Mouse (Mus musculus) gastrocnemius, adult 8-10 months (tissue): ENCODE results near the gene Pigo. TPM values are rescaled to one million over a fixed set of nuclear protein-coding genes. Genes with fewer than 3 reads are reported as not detected.
A peak's percentile ranks its signal among the peaks of the same experiment; 100 is the strongest.

Experiments used
- DNase-seq, 2 experiments: peaks; one replicate each; pipeline ENCODE4 v3.0.0; 2022; ENCODE audit warnings: low spot score in 2 of 2
- total RNA-seq, 4 experiments: library from RNA; stranded (reverse); gene quantifications; 2 replicates each; pipeline ENCODE4 v1.2.4; 2022

The Pigo gene
- total RNA-seq, 4 experiments from 2014 or later, result 4.8 to 8.1 (median 5.9) TPM

DNA sequence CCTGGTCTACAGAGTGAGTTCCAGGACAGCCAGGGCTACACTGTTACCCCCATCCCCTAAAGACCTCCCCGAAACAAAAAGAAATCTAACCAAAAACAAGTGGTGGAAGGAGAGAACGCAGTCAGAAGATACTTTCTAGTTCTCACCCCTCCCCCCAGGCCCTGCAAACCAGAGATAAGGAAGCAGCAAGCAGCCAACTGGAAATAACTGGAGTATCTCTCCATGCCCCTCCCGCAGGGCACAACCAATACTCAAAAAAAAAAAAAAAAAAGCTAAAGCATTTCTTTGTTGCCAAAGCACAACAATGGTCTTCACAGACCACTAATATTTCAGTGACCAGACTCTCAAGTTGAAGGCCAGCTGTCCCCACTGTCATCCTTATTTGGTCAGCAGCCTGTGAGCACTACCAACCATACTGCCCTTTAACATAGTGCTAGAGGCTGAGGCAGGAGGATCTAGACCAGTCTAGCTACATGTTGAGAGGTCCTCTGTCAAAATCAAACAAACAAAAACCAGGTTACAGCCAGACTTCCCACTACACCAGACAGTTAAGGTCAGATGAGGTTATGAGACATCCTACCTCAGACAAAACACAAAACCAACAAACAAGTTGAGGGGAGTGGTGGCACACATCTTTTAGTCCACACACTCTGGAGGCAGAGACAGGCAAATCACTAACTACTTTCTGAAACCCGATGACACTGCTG, 12.4 kb upstream of the Pigo start:
- DNase-seq, result no peak

GRCm38 (mm10) chr4:43036356-43036755, 10.7 kb upstream of the Pigo start:
- DNase-seq, result no peak

- DNase-seq, result no peak
Observed at GRCm38 (mm10) chr4:43035851-43036250, 10.2 kb upstream of the Pigo start.

DNA sequence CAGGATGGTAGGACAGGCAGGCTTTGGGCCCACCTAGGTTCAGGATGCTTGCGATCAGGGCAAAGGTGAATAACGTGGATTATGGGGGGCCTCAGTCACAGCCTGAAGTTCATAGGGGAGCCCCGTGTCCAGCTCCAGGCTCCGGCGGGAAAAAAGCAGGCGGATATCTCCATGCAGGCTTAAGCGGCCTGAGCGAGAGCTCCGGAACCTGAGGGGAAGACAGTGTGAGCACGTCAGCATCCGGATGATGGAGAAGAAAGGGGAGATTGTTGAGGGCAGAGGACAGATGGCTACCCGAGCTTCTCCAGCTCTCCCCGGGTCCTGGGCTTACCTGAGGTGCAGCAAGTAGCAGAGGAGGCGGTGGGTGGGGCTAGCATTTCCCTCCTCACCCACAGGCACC, 7.9 kb upstream of the Pigo start:
- no peak for DNase-seq

DNA sequence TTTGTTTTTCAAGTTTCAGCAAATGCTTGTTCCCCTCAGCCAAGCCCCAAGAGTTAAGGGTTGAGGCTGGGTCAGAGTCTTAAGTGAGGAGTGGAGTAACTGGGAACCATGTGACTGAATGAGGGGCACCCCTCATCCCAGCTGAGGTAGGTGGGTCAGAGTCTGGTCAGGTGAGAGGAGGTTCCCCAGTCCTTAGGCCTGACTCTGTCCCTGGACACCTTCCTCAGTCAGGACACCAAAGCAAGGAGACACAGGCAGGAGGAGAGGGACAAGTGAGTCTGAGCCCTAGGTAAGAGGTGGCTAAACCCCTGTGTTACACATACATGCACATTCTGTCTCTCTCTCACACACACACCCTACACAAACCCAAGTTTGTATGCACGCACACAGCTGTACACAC, 6.9 kb upstream of the Pigo start:
- DNase-seq, result no peak

GRCm38 (mm10) chr4:43031237-43031995, 5.8 kb upstream of the Pigo start, which contains the start of gene Stoml2:
Gene Stoml2, minus strand, starts transcription at chr4:43031710.
- peak; percentile 88 to 91 for DNase-seq

GRCm38 (mm10) chr4:43030780-43031230, 5.2 kb upstream of the Pigo start:
- peak in 1 of 2 experiments; percentile 30 for DNase-seq

- DNase-seq, result no peak
Observed at GRCm38 (mm10) chr4:43030352-43030751, 4.7 kb upstream of the Pigo start.

GRCm38 (mm10) chr4:43029749-43030148, 4.1 kb upstream of the Pigo start:
- DNase-seq, result no peak

GRCm38 (mm10) chr4:43029121-43029520, 3.5 kb upstream of the Pigo start:
- no peak for DNase-seq

DNA sequence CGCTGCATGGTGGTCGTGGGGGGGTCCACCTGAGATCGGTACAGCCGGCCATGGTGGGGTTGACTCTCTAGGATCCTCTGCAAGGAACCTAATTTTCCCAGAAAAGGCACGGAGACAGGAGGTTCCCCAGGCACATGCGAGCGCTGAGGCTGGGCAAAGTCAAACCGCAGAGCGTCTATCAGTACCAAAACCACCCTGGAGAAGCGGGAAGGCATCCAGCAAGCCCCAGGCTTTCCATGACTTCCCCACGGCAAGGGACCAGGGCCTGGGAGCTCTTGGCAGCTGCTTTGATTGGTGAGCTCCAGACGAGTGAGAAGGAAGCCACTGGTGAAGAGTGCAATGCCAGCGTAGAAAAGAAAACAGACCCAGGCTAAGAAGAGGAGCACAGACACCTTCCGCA, 946 bp downstream of the Pigo start:
- DNase-seq, result no peak

DNA sequence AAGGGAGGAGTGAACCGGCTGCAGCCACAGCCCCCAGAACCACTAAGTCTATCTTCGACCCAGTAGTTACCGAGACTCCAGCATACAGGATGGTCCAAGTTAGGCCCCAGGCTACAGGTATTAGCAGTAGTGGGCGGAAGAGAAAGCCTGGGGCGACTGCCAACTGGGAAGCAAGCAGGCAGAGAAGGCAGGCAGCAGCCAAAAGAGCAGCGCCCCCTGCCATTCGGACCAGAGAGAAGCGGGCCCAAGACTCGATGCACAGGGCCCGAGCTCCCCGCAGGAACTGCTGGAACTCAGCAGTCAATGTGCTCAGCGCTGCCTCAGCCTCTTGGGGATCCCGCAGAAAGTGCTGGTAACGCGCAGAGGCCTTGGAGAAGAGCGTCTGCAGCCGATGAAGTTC, 4.3 kb downstream of the Pigo start:
- DNase-seq, result no peak

DNA sequence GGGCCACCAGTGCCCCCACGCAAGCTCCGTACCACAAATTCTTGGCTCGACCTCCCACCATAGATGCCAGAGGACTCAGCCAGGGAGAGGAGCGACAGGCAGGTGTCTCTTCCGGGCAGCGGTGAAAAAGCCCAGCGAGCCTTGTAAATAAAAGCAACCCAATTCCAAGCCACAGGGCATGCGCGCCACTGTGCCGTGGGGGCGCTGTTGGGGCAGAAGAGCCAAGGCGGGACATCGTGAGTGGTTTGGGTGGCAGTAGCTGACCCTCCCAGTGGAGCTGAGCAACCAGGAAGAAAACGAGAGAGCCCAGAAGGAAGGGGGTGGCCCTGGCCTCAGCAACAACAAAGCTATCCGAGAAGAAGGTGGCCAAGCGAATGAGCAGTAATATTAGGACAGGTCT, 4.7 kb downstream of the Pigo start:
- DNase-seq, result no peak

DNA sequence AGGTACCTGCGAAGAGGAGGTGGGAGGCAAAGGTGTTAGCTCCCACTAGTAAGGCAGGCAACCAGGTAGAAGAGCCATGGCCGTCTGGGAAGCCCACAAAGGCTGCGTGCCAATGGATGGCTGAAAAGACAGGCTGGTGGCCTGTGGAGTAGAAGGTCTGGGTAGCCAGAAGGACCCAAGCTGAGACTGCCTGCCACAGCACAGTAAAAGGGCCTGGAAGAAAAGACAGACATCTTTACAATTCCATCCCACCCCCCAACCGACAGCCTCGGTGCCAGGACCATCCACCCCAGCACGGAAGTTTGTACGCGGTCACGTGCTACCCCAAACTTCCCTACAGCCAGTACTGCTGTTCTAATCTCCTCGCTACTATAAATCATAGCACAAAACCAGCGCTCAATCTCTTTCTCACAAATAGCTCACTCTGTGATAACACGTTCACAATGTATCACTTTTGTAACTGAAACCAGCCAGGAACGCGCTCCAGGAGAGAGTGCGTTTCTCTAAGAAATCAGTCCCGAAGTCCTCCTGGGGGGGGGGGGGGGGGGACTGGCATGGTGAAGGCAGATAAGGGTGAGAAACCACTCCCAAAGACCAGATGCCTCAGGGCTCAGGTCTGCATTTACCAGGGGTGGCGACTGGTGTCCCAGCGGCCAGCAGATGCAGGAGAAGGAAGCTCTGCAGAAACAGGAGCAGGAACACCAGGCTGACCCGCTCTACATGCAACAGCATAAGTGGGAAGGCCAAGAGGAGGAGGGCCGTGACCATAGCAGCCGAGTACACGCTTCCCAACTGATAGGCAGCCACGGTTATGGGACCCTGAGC, 5.8 kb downstream of the Pigo start:
- DNase-seq, result no peak

- no peak for DNase-seq
Observed at GRCm38 (mm10) chr4:43019176-43019575, 6.4 kb downstream of the Pigo start.

DNA sequence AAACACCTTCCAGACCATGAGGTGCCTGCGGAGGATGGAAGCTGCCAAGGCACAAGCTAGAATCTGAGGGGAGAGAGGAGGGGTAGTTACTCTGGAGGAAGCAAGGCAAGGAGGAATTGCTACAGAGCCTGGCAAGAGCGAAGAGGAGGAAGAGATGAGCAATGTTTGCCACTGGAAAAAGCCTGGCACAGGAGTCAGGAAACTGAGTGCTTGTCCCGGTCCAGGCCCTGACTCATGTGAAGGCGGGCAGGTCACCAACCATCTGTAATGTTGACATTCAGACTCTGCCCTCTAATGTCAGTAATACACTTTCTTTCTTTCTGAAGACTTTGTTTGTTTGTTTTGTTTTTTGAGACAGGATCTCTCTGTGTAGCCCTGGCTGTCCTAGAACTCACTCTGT, 7.5 kb downstream of the Pigo start:
- no peak for DNase-seq

DNA sequence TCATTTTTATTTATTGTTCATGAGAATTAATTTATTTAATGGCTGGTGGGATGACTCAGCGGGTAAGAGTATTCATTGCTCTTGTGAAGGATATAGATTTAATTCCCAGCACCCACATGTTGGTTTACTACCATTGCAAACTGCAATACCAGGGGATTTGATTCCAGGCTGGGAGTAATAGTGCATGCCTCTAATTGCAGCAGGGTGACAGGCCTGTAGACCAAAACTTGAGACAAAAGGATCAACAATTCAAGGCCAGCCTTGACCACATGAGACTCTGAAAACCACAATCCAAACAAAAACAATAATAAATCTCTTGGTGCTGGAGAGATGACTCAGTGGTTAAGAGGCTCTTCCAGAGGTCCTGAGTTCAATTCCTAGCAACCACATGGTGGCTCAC, 13.5 kb downstream of the Pigo start:
- DNase-seq, result no peak

- peak; percentile 60 to 62 for DNase-seq
Observed at GRCm38 (mm10) chr4:43010161-43011038, 15.2 kb downstream of the Pigo start, which contains the start of gene Fancg. Gene Fancg, minus strand, starts transcription at chr4:43010506.

GRCm38 (mm10) chr4:43005765-43006164, 19.9 kb downstream of the Pigo start:
- DNase-seq, result no peak

DNA sequence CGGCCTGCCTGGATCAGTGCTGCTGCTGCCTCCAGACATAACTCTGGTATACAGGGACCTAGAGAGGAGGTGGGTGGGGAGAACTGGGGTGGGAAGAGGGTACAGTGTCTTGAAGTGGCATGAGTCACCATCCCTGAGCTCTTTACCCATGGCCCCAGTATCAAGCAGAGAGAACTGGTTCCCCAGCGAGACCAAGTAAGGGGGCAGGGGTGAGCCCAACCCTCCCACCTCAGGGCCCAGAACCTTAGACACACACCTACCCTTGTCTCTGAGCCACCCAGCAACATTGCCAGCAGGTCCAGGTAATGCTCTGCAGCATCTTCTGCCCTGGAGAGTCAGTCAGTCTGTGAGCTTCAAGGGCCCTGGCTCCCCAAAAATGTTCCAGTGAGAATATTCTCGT, 20.7 kb downstream of the Pigo start:
- DNase-seq, result no peak
